Mouse (Mus musculus) fat pad, adult 2 months (tissue): ENCODE data around the gene Cpsf6.
"Not testable (repeated sequence)": the region's sequence is repeated elsewhere in the genome, so short reads cannot be mapped to it uniquely, and the experiment has no call there.

ENCODE experiments used
- DNase-seq: peaks from one replicate; pipeline ENCODE4 v3.0.0-alpha.2; 2011; ENCODE audit warnings: low read depth, low spot score; ENCODE audit errors: extremely low read depth

Gene Cpsf6

DNA sequence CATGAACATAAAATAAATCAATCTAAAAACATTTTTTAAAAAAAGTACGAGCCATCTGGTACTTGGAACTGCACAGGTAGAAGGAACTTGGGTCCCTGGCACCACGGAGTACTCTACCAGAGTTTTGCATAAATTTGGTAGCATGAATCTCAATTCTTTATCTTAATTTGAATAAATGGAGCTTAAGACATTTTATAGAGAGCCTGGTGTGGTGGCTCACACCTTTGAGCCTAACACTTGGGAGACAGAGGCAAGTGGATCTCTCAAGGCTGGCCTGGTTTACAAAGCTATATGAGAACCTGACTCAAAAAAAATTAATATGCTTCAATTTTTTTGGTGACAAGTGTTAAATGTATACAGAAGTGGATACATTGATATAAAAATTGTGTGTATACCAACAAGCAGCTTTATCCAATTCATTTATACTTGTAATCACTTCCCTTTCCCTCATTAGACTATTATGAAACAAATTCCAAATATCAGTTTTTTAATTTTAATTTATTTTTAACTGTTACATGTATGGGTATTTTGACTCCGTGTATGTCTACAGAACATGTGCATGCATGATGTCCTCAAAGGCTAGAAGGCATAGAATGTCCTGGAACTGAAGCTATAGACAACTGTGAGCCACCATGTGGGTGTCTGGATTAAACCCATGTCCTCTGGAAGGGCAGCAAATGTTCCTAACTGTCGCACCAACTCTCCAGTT is 20.6 kb upstream of the Cpsf6 start:
- no peak for DNase-seq

DNA sequence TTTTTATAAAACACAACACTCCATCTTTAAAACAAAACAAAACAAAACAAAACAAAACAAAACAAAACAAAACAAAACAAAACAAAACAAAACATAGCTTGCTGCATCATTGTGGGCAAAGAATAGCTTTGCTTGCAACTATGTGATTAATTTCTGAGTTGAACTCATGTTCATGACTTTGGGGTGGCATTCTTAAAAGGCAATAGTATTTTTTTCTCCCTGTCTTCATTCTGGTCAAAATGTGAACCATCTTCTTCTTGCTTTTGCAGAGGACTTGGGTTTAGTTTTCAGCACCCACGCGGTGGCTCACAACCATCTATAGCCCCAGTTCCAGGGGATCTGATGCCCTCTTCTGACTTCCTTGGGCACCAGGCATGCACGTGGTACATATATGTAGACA is 20.0 kb upstream of the Cpsf6 start:
- DNase-seq: no peak

DNA sequence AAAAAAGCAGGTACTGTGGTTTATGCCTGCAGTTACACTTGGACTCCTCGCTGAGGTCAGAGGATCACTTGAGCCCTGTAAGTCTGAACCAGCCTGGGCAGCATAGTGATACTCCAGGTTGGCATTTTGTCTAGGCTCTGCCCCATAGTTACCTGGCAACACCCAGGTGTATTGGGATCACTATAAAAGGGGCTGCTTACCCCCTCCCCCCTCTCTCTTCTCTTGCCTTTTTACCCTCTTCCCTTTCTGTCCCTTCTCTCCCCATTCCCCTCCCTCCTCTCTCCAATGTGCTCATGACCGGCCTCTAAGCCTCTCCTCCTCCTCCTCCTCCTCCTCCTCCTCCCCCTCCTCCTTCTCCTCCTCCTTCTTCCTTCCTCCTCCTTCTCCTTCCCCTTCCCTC is 19.4 kb upstream of the Cpsf6 start:
- DNase-seq: no peak

DNA sequence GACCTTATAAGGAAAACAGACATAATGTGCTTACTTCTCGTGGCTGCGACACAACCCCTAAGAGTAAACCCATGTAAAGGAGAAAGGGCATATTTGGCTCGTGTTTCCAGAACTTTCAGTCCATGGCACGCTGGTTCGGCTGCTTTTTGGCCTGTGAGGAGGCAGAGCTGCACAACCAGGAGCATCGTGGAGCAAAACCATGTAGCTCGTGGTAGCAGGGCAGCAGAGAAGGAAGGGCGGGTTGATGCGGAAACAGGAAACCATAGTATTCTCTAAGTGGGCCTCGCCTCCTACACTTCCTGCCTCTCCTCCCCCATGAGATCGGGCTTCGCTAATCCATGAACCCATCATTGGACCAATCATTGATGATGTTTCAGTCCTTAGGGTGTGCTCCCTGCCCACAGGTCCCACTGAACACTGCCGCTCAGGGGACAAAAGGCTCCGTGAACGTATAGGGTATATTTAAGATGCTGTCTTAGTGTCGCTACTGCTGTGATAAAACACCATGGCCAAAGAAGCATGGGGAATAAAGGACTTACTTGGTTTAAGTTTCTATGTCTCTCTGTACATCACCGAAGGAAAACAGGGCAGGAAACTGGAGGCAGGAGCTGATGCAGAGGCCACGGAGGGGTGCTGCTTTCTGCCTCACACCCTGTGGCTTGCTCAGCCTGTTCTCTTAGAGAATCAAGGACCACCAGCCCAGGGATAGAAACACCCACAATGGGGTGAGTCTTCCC is 18.4 kb upstream of the Cpsf6 start:
- no peak for DNase-seq

DNA sequence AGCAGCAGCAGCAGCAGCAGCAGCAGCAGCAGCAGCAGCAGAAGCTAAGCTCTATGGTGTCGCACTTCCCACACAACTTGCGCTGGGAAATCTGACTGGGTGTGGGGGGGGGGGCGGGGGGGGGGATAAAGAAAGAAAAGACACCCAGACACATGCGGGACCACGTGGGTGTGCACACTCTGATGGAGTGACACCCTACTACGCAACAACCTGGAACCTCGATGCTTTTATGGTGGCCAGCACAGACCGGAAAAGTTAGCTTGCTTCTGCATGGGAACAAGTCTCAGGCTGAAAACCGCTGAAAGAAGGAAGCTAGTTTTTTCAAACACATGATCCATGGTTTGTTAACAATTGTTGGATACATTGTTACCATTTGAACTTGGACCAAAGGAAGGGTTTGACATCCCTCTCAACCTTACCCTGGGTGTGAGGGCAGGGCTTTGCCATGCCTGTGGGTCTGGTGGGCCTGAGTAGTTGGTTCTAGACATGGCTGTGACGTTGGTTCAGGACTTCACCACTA is 17.4 kb upstream of the Cpsf6 start:
- DNase-seq: no peak

DNA sequence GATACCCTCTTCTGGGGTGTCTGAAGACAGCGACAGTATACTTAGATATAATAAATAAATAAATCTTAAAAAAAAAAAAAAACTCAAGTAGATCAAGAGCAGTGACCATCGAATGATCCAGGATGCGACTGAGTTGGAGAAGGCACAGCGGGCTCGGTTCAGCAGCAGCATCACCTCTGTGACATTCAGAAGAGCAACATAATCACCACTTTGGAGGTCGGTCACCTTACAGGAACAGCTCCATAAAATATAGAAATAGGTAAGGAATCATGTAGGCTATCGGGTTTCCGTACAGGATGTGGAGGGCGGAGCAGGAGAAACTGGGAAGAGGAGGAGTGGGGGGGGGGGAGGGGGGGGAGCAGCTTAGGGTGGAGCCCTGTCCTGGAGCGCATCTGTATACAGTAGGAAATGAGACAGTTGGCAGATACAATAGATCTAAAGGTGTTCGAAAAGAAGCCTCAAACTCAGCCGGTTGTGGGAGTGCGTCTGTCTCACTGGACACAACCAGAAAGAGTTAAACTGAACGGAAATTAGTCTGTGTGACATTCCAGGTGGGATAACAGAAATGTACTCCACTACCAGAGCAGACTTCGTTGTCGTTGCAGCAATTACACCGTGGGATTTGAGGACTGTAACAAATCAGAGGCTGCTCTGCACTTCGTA is 16.7 kb upstream of the Cpsf6 start:
- no peak for DNase-seq

DNA sequence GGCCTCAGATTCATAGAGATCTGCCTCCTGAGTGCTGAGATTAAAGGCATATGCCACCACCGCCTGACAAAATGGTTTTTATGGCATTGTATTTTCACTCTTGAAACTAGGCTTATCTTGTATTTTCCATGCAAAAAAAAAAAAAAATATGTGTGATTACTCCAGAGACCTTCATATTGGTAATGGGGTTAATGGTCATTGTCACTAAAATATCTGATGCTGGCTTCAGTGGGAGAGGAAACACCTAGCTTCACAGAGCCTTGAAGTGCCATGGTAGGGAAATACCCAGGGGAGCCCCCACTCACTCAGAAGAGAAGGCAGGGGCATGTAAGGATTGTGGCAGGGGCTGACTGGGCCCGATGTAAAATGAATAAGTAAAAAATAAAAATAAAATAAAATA is 16.0 kb upstream of the Cpsf6 start:
- DNase-seq: no peak

DNA sequence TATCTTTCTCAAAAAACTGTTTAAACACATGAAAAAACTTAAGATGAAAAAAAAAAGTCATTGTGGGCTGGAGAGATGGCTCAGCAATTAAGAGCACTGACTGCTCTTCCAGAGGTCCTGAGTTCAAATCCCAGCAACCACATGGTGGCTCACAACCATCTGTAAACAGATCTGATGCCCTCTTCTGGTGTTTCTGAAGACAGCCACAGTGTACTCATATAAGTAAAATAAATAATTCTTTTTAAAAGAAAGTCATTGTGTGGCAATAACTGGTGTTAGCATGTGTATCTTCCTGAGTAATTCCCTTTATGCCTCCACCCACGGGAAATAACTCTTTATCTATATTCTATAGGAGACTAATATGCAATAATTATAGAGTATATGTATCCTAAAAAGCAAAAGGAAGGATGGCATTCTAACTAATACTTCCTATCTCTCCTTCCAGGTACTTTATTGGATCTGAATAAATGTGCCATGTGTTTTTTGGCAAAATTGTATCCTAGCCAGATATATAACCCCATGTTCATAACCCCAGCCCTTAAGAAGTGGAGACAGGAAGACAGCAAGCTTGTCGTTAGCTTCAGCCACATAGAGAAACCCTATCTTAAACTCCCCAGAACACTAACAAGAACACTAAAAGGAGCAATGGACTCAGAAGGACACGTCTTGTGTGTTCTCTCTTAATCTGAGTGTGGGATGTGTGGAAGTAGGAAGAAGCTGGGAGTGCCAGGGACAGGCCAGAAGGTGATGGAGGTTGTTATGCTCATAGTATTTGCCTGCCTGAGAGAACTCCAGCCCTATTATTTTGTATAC is 15.1 kb upstream of the Cpsf6 start:
- DNase-seq: no peak

DNA sequence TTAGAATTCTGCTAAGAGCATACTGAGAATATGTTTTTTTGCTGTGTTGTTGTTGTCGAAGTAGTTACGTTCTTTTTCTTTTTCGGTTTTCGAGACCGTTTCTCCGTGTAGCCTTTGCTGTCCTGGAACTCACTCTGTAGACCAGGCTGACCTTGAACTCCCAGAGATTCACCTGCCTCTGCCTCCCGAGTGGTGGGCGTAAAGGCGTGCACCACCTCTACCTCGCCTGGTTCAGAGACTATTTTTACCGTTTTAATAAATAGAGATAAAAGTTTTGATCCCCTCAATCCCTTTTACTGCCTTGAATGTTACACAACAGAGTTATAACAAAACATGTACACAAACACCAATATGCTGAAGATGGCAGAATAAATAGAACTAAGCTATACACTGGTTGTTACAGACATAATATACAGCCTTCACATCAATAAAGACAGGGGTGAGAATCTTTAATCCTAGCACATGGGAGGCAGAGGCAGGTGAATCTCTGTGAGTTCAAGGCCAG is 14.1 kb upstream of the Cpsf6 start:
- DNase-seq: no peak

DNA sequence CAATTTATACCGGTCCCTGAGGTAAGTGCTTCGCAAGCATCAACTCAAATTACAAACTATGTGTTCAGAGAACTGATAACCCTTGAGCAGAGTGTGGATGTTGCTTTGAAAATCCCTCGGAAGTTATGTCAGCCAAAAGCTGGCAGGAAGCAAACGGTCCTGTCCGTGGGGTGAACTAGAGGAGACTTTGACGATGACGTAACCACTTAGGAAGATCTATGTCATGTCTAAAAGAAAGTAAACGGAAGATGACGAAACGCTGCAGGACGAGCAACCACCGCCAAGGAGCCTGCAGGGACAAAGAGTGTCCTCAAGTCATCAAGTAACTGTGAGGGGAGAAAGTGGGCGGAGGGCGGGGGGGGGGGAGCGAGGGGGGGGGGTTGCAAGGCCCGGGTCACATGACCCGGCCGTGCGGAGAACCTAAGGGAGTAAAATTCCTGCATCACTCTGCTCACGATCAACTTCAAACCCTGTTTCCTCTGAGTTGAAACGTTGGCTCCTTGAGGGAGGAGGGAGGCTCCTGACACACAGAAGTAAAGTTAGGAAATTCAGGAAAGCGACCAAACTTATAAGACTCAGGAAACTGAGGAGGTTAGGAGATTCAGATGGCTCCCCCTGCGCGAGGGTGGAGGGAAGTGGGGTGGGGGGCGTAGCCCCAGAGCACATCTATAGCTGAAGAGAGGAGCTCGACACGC is 13.5 kb upstream of the Cpsf6 start:
- DNase-seq: peak; percentile 33

DNA sequence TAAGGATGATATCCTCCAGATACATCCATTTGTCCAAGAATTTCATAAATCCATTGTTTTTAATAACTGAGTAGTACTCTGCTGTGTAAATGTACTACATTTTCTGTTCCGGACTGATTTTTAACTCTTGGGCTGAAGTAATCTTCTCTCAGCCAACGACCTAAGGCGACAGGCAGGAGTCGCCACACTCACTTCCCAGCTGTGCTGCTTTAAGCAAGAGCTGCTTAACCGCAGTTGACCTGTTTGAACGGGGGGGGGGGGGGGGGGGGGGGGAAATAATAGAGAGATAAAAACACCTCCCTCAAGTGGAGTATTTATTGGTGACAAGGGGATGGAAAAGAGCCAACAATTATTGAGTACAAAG is 13.0 kb upstream of the Cpsf6 start:
- no peak for DNase-seq

DNA sequence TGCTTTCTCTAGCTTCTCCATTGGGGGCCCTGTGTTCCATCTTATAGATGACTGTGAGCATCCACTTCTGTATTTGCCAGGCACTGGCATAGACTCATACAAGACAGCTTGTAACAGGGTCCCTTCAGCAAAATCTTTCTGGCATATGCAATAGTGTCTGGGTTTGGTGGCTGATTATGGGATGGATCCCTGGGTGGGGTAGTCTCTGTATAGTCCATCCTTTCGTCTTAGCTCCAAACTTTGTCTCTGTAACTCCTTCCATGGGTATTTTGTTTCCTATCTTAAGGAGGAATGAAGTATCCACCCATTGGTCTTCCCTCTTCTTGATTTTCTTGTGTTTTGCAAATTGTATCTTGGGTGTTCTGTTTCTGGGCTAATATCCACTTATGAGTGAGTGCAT is 12.6 kb upstream of the Cpsf6 start:
- not testable (repeated sequence) for DNase-seq

DNA sequence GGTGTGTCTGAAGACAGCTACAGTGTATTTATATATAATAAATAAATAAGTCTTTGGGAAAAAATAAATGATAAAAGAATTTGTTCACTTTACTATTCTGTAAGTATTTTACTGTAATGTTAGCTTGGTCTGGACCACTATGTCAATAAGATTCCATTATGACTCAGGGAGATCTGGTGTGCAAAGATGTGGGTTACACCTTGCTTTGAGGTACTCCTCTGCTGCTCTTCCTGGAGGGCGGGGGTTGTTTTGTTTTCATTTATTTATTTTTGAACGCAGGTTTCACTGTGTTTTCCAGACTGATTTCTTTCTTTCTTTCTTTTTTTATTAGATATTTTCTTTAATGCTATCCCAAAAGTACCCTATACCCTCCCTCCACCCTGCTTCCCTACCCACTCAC is 12.0 kb upstream of the Cpsf6 start:
- DNase-seq: no peak

DNA sequence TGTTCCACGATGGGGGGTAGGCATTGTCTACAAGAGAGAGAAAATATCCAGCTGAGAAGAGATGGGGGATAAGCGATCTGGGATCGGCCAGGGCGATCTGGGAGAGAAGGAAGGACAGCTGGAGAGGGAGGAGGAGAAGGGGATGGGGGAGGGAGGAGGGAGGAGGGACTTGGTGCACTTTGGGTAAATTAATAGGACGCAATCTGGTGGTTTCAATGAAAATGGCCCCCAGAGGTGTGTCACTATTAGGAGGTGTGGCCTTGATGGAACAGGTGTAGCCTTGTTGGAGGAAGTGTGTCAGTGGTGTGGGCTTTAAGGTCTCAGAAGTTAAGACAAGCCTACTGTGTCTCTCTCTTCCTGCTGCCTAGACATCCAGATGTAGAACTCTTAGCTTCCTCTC is 11.2 kb upstream of the Cpsf6 start:
- no peak for DNase-seq

DNA sequence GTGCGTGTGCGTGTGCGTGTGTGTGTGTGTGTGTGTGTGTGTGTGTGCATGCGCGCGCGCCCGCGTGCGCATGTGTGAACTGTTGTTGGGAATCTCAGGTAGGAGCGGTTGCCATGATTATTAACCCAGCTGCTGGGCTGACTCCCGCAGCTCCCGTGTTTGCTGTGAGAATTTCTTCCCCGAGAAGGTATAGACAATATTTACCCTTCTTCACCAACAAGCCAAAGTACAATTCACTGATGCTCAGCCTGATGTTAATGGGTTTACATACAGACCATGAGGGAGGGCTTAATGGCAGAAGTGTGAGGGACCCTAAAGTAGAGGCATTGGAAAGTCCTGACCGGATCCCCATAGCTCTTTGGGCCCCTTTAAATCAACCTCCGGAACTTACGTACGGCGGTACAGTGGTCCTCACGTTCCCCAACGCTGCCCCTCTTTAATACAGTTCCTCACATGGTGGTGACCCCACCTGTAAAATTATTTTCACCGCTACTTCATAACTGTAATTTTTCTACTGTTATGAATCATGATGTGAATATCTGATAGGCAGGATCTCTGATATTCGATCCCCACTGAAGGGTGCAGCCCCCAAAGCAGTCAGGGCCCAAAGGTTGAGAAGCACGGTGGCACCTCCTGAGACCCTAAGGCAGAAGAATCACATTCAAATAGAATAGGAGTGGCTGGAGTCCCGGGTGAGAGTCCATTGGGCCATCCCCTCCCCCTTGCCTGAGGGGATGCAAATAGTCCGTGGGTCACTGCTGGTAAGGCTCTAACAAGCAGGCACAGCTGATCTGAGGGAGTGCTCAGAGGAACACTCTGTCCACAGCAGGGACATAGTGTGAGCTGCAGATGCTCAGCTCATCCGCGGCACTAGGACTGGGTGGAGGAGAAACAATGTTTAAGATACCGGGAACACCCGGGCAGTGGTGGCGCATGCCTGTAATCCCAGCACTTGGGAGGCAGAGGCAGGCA is 10.4 kb upstream of the Cpsf6 start:
- no peak for DNase-seq

DNA sequence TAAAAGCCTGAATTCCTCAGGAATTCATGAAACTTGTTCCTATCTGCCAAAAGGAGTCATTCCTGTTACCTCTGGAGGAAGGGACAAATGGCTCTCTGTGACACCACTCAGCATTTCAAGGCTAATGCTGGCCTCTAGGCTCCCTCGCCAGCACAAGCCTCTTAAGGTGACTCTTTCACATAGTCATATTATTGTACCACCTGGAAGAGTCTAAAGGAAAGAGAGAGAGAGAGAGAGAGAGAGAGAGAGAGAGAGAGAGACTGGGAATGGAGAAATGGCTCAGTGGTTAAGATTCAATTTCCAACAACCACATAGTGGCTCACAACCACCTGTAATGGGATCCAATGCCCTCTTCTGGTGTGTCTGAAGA is 9.5 kb upstream of the Cpsf6 start:
- no peak for DNase-seq

DNA sequence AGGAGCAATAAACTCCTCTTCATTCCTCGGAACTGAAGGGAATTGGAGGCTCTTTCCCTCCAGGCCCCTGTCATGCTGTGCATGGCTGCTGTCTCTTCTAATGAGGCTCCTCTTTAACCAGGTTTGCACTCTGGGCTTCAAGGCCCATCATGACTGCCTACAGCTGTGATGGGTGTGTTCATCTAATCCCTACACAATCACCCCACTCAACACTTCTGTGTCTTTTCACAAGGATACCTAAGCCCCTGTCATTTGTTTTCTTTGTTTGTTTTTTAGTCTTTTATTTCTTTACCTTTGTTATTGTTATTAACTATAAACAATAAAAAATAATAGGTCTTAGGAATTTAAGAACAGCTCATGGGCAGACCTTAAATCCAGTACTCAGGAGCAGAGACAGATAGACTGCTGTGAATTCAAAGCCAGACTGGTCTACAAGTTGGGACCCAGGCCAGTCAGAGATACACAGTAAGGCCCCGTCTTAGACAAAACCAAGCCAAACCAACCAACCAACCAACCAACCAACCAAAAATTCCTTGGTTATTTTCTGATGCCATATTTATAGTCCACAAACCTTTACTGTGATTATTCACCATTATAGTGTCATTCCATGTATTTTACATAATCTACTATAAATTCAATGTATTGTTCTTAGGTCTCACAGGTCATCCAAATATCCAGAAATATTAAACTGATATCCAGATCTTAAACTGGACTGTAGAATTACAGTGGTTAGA is 9.0 kb upstream of the Cpsf6 start:
- DNase-seq: no peak

DNA sequence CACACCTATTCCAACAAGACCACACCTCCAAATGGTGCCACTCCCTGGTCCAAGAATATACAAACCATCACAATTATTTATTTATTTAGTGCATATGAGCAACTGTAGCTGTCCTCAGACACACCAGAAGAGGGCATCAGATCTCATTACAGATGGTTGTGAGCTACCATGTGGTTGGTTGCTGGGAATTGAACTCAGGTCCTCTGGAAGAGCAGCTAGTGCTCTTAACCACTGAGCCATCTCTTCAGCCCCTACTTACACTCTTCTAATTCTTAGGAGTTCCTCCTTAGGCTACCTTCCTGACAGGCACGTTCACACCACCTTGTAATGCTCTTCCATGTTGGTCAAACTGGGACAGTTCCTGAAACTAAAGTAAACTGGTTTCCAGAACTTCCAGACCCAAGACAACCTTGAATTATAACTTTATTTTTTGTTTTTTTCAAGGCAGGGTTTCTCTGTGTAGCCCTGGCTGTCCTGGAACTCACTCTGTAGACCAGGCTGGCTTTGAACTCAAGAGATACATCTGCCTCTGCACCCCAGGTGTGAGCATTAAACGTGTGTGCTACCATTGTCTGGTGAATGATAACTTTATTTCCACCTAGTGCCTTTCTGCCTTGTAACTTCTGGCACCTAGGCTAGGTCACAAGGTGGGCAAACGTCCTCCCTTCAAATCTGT is 8.3 kb upstream of the Cpsf6 start:
- DNase-seq: not testable (repeated sequence)
